Mouse (Mus musculus) kidney, embryonic 15.5 days (tissue): ENCODE data around the gene Clptm1. TPM values are rescaled to one million over a fixed set of nuclear protein-coding genes. Genes with fewer than 3 reads are reported as not detected.
"Not testable (repeated sequence)": the region's sequence is repeated elsewhere in the genome, so short reads cannot be mapped to it uniquely, and the experiment has no call there.

Experiments
- ATAC-seq: fragments of 200-750 bp; cut with Nextera tagmentation; replicated peaks from 2 replicates; pipeline ENCODE4 v1.8.0; 2017; ENCODE audit warnings: moderate TSS enrichment; ENCODE audit not compliant: low FRiP score
- H3K27ac ChIP-seq: fragments of 300-500 bp; sonication (generic); 2 replicates; pipeline ENCODE4 v1.5.1; 2015; ENCODE audit warnings: mild to moderate bottlenecking, inconsistent platforms
- H3K27me3 ChIP-seq: fragments of 300-500 bp; sonication (generic); 2 replicates; pipeline ENCODE4 v1.6.1; 2015; ENCODE audit warnings: inconsistent platforms
- H3K36me3 ChIP-seq: fragments of 300-500 bp; sonication (generic); 2 replicates; pipeline ENCODE4 v1.6.1; 2015; ENCODE audit warnings: inconsistent platforms
- H3K4me1 ChIP-seq: fragments of 300-500 bp; sonication (generic); 2 replicates; pipeline ENCODE4 v1.6.1; 2015; ENCODE audit warnings: inconsistent platforms
- H3K4me2 ChIP-seq: fragments of 300-500 bp; sonication (generic); 2 replicates; pipeline ENCODE4 v1.6.1; 2015; ENCODE audit warnings: moderate library complexity, mild to moderate bottlenecking, inconsistent platforms
- H3K4me3 ChIP-seq: fragments of 300-500 bp; sonication (generic); replicated peaks from 2 replicates; pipeline ENCODE4 v1.5.1; 2015; ENCODE audit warnings: mild to moderate bottlenecking, inconsistent platforms
- H3K9ac ChIP-seq: fragments of 300-500 bp; sonication (generic); 2 replicates; pipeline ENCODE4 v1.6.1; 2015; ENCODE audit warnings: mild to moderate bottlenecking, inconsistent platforms
- H3K9me3 ChIP-seq: fragments of 300-500 bp; sonication (generic); replicated peaks from 2 replicates; pipeline ENCODE4 v1.6.1; 2016; ENCODE audit warnings: inconsistent platforms
- WGBS: fragments of 180-500 bp; shearing (Covaris S2); methylation state at CpG from one replicate; pipeline ENCODE4 v1.1.7; 2015; ENCODE audit warnings: mixed read lengths; 5-methylcytosine and 5-hydroxymethylcytosine counted together
- polyA plus RNA-seq: library from polyadenylated mRNA; unstranded; fragments of >200 nt; fragmentation: Nextera tagmentation; extraction: Ambion mirVana; gene quantifications from 2 replicates; pipeline ENCODE4 v1.2.1, GENCODE M21; 2015

The Clptm1 gene
- polyA plus RNA-seq, 1 experiment from 2014 or later: 91.5 TPM

DNA sequence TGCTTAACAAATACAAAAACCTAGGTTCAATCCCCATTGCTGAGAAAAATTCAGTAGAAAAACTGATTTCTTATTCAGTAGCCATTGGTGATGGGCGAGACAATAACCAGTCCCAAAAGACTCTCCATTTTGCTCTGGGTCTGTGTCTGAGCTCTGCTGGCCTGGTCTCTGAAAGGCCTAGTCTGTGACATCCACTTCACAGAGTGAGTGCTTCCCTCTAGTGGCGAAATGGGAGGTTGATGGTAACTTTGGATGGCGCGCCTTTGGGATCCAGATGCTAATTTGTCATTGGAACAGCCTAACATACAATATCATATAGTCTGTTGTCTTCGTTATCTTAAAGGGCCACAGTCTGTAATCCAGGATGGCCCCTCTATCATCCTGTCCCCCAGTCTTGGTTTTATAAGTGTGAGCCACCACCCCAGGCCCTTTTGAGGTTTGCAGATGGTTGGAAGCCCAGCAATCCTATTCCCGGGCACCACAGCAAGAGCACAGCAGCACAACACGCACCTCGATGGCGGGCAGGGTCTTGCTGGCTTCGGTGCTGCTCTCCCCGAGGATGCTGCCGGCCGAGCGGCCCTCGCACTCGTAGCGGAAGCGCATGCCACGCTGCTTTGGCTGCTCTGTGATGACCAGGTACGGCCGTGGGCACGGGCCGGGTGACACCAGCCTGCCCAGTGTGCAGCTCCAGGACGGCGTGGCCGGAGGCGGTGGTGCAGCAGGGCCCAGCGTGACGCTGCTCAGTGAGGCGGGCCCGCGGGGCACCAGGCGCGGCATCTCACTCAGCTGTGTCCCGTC, 45.6 kb downstream of the Clptm1 start:
- peak overlapping the region; percentile 31 for H3K9ac ChIP-seq
- peak overlapping the region; percentile 63 for H3K27ac ChIP-seq
- WGBS: 6% methylated on average over 35 of the region's 35 CpGs
- ATAC-seq: peak; percentile 88
- peak overlapping the region; percentile 45 for H3K4me3 ChIP-seq
- peaks cover 13% of the 10 kb centered on the region for H3K4me1 ChIP-seq
- peak overlapping the region; percentile 84 for H3K4me2 ChIP-seq
- no peaks in the 10 kb centered on the region for H3K27me3 ChIP-seq
- no peaks in the 10 kb centered on the region for H3K9me3 ChIP-seq
- H3K36me3 ChIP-seq: peaks cover 7% of the 10 kb centered on the region; the same call in 1 of the 2 replicates

DNA sequence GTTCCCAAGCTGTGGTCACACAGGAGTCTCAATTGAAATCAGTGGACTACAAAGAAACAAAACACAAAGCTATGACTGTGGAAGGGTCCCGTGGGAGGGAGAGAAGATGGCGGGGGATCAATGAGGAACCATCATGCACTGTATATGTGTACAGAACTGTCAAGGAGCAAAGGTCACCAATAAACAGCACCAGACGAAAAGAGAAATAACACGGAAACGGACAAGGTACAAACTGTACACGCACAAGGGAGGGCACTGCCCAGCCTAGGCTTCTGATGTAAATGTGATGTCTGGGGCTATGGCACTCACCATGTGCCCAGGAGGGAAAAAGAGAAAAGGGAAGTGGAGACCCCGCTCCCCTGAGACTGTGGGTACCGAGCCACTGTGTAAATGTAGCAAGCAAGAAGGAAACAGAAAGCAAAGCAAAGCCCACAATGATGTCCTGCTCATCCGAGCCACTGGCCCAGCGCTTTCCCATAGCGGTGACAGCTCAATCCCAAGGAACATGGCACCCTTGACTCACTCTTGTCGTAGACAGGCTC, 49.7 kb downstream of the Clptm1 start:
- 88% methylated on average over 12 of the region's 12 CpGs for WGBS
- Histone ChIP-seq H3K27ac (no peak overlapping the region), H3K4me2 (no peak overlapping the region), H3K4me1 (peaks cover 9% of the 10 kb centered on the region), H3K4me3 (no peak overlapping the region), H3K9ac (no peak overlapping the region), H3K36me3 (peaks cover 25% of the 10 kb centered on the region), H3K9me3 (no peaks in the 10 kb centered on the region), H3K27me3 (no peaks in the 10 kb centered on the region)
- ATAC-seq: no peak

- H3K9ac ChIP-seq: no peak overlapping the region
Observed at GRCm38 (mm10) chr7:19610969-19611368, 53.9 kb downstream of the Clptm1 start.

GRCm38 (mm10) chr7:19609641-19610332, 55.0 kb downstream of the Clptm1 start:
- no peaks in the 10 kb centered on the region for H3K4me1 ChIP-seq
- no peak overlapping the region for H3K9ac ChIP-seq
- ATAC-seq: no peak
- no peak overlapping the region for H3K4me3 ChIP-seq
- H3K27ac ChIP-seq: no peak overlapping the region
- H3K9me3 ChIP-seq: no peaks in the 10 kb centered on the region
- H3K4me2 ChIP-seq: no peak overlapping the region
- WGBS: 92% methylated on average over 12 of the region's 12 CpGs
- no peaks in the 10 kb centered on the region for H3K27me3 ChIP-seq
- peaks cover 27% of the 10 kb centered on the region for H3K36me3 ChIP-seq

More at GRCm38 (mm10) chr7:19610969-19611368, 53.9 kb downstream of the Clptm1 start:
- Histone ChIP-seq H3K36me3 (peaks cover 28% of the 10 kb centered on the region), H3K4me2 (no peak overlapping the region), H3K4me3 (no peak overlapping the region), H3K27me3 (no peaks in the 10 kb centered on the region), H3K4me1 (no peaks in the 10 kb centered on the region), H3K27ac (no peak overlapping the region), H3K9me3 (no peaks in the 10 kb centered on the region)
- ATAC-seq: no peak
- 80% methylated on average over 5 of the region's 5 CpGs for WGBS

GRCm38 (mm10) chr7:19607291-19607690, 57.5 kb downstream of the Clptm1 start:
- peaks cover 24% of the 10 kb centered on the region for H3K36me3 ChIP-seq
- WGBS: 82% methylated on average over 5 of the region's 5 CpGs
- H3K4me1 ChIP-seq: peaks cover 16% of the 10 kb centered on the region
- no peaks in the 10 kb centered on the region for H3K27me3 ChIP-seq
- H3K9me3 ChIP-seq: no peaks in the 10 kb centered on the region
- no peak overlapping the region for H3K4me3 ChIP-seq
- H3K27ac ChIP-seq: no peak overlapping the region
- no peak for ATAC-seq
- H3K4me2 ChIP-seq: no peak overlapping the region
- no peak overlapping the region for H3K9ac ChIP-seq

DNA sequence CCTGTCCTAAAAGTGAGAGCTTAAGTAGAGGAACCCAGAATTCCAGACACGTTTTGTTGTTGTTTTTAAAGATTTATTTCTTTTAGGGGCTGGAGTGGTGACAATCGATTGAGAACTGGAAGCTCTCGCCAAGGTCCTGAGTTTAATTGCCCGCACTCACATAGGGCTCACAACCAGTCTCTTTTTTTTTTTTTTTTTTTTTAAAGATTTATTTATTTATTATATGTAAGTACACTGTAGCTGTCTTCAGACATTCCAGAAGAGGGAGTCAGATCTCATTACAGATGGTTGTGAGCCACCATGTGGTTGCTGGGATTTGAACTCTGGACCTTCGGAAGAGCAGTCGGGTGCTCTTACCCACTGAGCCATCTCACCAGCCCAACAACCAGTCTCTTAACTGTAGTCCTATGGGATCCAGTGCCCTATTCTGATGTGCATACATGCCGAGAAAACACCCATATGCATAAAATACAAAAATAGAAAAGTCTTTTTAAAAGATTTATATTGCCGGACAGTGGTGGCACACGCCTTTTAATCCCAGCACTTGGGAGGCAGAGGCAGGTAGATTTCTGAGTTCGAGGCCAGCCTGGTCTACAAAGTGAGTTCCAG, 60.1 kb downstream of the Clptm1 start:
- Histone ChIP-seq H3K4me2 (peak overlapping the region; percentile 83), H3K4me1 (peaks cover 29% of the 10 kb centered on the region), H3K4me3 (peak overlapping the region; percentile 100), H3K27ac (peak overlapping the region; percentile 54; the same call in 1 of the 2 replicates), H3K36me3 (peaks cover 33% of the 10 kb centered on the region), H3K9ac (0 out of 2 replicates have a peak overlapping the region, but pooled peaks have one; percentile 99)
- ATAC-seq, H3K27me3 ChIP-seq, H3K9me3 ChIP-seq: not testable (repeated sequence)
- WGBS: 57% methylated on average over 10 of the region's 10 CpGs

DNA sequence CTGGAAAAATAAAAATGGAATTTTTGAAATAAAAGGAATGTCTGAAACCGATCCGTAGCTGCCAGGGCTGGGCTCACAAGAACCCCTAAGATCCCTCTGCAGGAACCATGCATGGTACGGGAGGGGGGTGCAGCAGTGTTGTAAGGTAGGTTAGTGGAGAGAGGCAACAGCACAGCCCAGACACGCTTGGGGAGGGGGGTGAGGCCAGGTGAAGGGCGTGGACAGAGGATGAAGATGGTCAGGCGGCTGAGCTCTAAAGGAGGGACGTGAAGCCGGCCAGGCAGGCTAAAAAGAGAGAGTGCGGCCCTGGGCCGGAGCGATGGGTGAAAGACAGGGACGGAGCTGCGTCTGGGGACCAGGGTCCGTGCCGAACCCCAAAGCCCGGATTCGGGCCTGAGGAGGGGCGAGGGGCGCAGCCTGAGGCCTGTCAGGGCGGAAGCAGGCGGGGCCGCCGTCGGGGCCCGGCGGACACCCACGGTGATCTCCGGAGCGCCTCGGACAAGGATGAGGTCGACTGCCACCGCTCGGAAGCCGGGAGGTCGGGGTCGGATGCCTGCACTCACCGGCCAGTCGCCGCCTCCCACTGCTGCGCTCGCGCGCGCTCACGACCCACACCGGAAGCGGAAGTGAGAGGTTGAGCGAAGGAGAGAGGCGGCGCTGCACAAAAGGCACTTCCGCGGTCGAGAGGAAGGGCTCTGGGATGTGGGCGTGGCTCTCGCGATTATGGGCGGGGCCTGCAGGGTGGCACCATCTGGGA, 60.8 kb downstream of the Clptm1 start, which contains the start of gene Clasrp:
TSS of gene Clasrp (minus strand) at position 638 of the 757 bp plus-strand sequence.
- ATAC-seq: peak; percentile 94
- Histone ChIP-seq H3K4me1 (peaks cover 29% of the 10 kb centered on the region), H3K27me3 (no peaks in the 10 kb centered on the region), H3K9me3 (no peaks in the 10 kb centered on the region), H3K4me3 (peak within 1 kb of the TSS; percentile 100), H3K27ac (peak within 1 kb of the TSS; percentile 85), H3K9ac (peak within 1 kb of the TSS; percentile 99), H3K4me2 (peak within 1 kb of the TSS; percentile 83), H3K36me3 (peaks cover 38% of the 10 kb centered on the region)
- under 1% methylated on average over 56 of the region's 57 CpGs for WGBS

DNA sequence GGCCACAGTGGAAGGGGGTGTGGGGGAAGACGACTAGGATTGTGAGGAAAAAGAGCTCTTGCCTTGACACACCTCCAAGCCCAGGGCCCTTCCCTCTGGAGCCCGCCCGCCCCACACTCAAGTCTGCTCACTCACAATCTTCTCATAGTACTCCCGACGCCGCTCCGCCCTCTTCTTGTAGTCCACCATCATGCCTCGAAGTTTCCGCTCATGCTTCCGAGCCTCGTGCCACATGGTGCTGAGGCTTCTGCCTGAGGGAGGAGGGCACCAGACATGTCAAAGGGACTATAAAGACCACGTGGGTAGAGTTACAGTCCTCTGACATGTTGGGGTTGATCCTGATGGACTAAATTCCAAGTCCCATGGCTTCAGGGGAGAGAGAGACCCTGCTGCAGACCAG, 61.8 kb downstream of the Clptm1 start:
- no peaks in the 10 kb centered on the region for H3K27me3 ChIP-seq
- peak overlapping the region; percentile 99 for H3K9ac ChIP-seq
- no peak overlapping the region for H3K27ac ChIP-seq
- WGBS: 74% methylated on average over 12 of the region's 12 CpGs
- H3K36me3 ChIP-seq: peaks cover 48% of the 10 kb centered on the region
- peaks cover 29% of the 10 kb centered on the region for H3K4me1 ChIP-seq
- H3K4me3 ChIP-seq: peak overlapping the region; percentile 100
- peak overlapping the region; percentile 83 for H3K4me2 ChIP-seq
- no peaks in the 10 kb centered on the region for H3K9me3 ChIP-seq
- no peak for ATAC-seq

DNA sequence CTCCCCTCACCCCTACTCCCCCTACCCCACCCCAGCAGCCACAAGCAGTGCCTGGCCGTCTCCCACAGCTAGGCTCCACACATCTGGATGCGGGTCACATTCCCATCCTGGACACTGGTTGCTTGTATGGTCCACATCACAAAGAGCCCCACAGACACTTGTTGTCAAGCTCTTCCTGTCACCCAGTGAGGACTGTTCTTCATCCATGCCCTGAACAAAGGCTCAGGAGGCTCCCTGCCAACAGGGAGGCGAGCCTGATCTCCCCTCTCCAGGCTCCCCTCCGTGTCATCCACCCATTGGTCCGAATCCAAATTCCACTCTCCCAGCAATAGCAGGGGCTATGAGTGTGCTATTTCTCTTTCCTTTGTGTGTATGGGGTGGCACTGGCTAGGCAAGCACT, 64.3 kb downstream of the Clptm1 start:
- WGBS: 67% methylated on average over 5 of the region's 5 CpGs
- ATAC-seq: no peak
- H3K36me3 ChIP-seq: peaks cover 69% of the 10 kb centered on the region
- no peaks in the 10 kb centered on the region for H3K27me3 ChIP-seq
- no peak overlapping the region for H3K4me2 ChIP-seq
- H3K4me1 ChIP-seq: peaks cover 29% of the 10 kb centered on the region
- H3K9me3 ChIP-seq: no peaks in the 10 kb centered on the region
- no peak overlapping the region for H3K4me3 ChIP-seq
- H3K27ac ChIP-seq: no peak overlapping the region
- H3K9ac ChIP-seq: no peak overlapping the region

DNA sequence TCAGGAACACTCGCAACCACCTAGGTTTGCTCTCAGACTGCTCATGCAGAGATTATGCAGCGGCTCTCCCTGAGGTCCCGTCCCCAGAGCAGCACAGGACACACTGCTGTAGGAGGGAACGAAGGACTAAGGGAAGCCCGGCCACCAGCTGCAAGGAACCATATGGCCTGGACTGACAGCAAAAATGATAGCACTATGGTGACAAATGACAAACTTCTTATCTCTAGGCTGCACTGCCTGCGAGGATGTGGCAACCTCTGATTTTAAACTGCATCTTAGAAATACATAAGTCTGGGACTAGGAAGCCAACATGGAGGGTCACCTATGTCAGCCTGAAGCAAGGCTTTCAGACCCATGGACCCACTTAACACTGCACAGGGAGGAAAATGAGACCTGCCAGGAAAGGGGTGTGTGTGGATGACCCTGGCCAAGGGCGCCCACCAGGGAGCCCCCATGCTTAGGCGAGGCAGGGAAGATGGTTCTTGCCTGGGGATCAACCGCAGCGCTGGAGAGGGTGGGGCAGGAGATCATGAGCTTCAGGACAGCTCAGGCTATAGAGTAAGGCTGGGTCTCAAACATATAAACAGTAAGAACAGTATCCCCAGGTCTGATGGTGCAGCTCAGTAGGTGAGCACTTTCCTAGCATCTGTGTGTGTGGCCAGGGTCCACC, 71.6 kb downstream of the Clptm1 start:
- no peaks in the 10 kb centered on the region for H3K9me3 ChIP-seq
- no peak overlapping the region for H3K4me3 ChIP-seq
- H3K4me2 ChIP-seq: no peak overlapping the region
- H3K27me3 ChIP-seq: no peaks in the 10 kb centered on the region
- no peak for ATAC-seq
- WGBS: 87% methylated on average over 10 of the region's 10 CpGs
- no peak overlapping the region for H3K9ac ChIP-seq
- no peak overlapping the region for H3K27ac ChIP-seq
- H3K4me1 ChIP-seq: no peaks in the 10 kb centered on the region
- H3K36me3 ChIP-seq: peaks cover 94% of the 10 kb centered on the region

- Histone ChIP-seq H3K4me2 (no peak overlapping the region), H3K9ac (no peak overlapping the region), H3K4me3 (no peak overlapping the region), H3K27ac (no peak overlapping the region), H3K4me1 (no peaks in the 10 kb centered on the region), H3K36me3 (peaks cover 98% of the 10 kb centered on the region), H3K27me3 (no peaks in the 10 kb centered on the region), H3K9me3 (no peaks in the 10 kb centered on the region)
- ATAC-seq: peak; percentile 30
- WGBS: 70% methylated on average over 3 of the region's 3 CpGs
Observed at GRCm38 (mm10) chr7:19589917-19590316, 74.9 kb downstream of the Clptm1 start.
